Mouse (Mus musculus) liver, adult 2 months (tissue): ENCODE data around the gene Kncn. TPM values are rescaled to one million over a fixed set of nuclear protein-coding genes. Genes with fewer than 3 reads are reported as not detected.

Experiments used
- DNase-seq: peaks from one replicate; pipeline ENCODE4 v3.0.0-alpha.2; 2011; ENCODE audit warnings: low read depth, low spot score; ENCODE audit errors: extremely low read depth
- H3K27ac ChIP-seq: fragments of 200-500 bp; replicated peaks from 2 replicates; pipeline ENCODE4 v1.5.1; 2012; ENCODE audit warnings: low read depth, mild to moderate bottlenecking, control low read depth, inconsistent platforms, low read length; ENCODE audit not compliant: insufficient read depth
- H3K27me3 ChIP-seq: fragments of 200-500 bp; 2 replicates; pipeline ENCODE4 v1.6.1; 2012; ENCODE audit warnings: mild to moderate bottlenecking, moderate library complexity, low read length, inconsistent platforms; ENCODE audit not compliant: control insufficient read depth, insufficient read depth
- H3K36me3 ChIP-seq: fragments of 200-500 bp; 2 replicates; pipeline ENCODE4 v1.6.1; 2012; ENCODE audit warnings: low read length, inconsistent platforms; ENCODE audit not compliant: control insufficient read depth, insufficient read depth
- H3K4me1 ChIP-seq: fragments of 200-500 bp; 2 replicates; pipeline ENCODE4 v1.6.1; 2011; ENCODE audit warnings: low read length; ENCODE audit not compliant: control insufficient read depth, insufficient read depth
- H3K4me3 ChIP-seq: fragments of 200-500 bp; 2 replicates; pipeline ENCODE4 v1.5.1; 2011; ENCODE audit warnings: low read depth, mild to moderate bottlenecking, control low read depth, low read length, moderate library complexity; ENCODE audit not compliant: insufficient read depth
- H3K79me2 ChIP-seq: fragments of 200-500 bp; 2 replicates; pipeline ENCODE4 v1.6.1; 2012; ENCODE audit warnings: inconsistent platforms, mild to moderate bottlenecking, low read length, moderate library complexity; ENCODE audit not compliant: control insufficient read depth, insufficient read depth
- H3K9ac ChIP-seq: fragments of 200-500 bp; 2 replicates; pipeline ENCODE4 v1.6.1; 2012; ENCODE audit warnings: low read depth, mild to moderate bottlenecking, control low read depth, inconsistent platforms, low read length
- CTCF ChIP-seq: fragments of 200-500 bp; IDR thresholded peaks from 2 replicates; pipeline ENCODE4 v1.5.1; 2011; ENCODE audit warnings: low read depth, low read length, control low read depth
- POLR2A ChIP-seq: fragments of 200-500 bp; IDR thresholded peaks from 2 replicates; pipeline ENCODE4 v1.6.1; 2011; ENCODE audit warnings: low read length, control low read depth; ENCODE audit not compliant: insufficient read depth; ENCODE audit errors: extremely low read depth
- WGBS: fragments of 180-500 bp; shearing (Covaris S2); methylation state at CpG from one replicate; pipeline ENCODE4 v1.1.7; 2018; 5-methylcytosine and 5-hydroxymethylcytosine counted together
- polyA plus RNA-seq: library from polyadenylated mRNA; depleted of rRNA; stranded (reverse); fragments of >200 nt; gene quantifications from 2 replicates; pipeline ENCODE4 v1.2.3, GENCODE M21; 2012
- total RNA-seq: library from RNA; depleted of rRNA; stranded (reverse); fragments of >200 nt; gene quantifications from 2 replicates; pipeline ENCODE4 v1.2.3, GENCODE M21; 2014

Kncn gene
- total and polyA plus RNA-seq, 2 experiments: not detected

GRCm38 (mm10) chr4:115863880-115864279, 20.3 kb upstream of the Kncn start:
- no peak for TF ChIP-seq CTCF
- TF ChIP-seq POLR2A: no peak
- H3K27ac ChIP-seq: no peak overlapping the region
- peaks cover 31% of the 10 kb centered on the region for H3K36me3 ChIP-seq
- WGBS: 83% methylated on average over 10 of the region's 10 CpGs
- no peak overlapping the region for H3K9ac ChIP-seq
- H3K4me1 ChIP-seq: no peaks in the 10 kb centered on the region
- H3K4me3 ChIP-seq: no peak overlapping the region
- H3K79me2 ChIP-seq: no peaks in the 10 kb centered on the region
- H3K27me3 ChIP-seq: no peaks in the 10 kb centered on the region
- no peak for DNase-seq

- no peak for DNase-seq
- H3K9ac ChIP-seq: no peak overlapping the region
- H3K27ac ChIP-seq: no peak overlapping the region
- no peaks in the 10 kb centered on the region for H3K27me3 ChIP-seq
- 85% methylated on average over 16 of the region's 16 CpGs for WGBS
- no peaks in the 10 kb centered on the region for H3K4me1 ChIP-seq
- H3K4me3 ChIP-seq: no peak overlapping the region
- H3K79me2 ChIP-seq: no peaks in the 10 kb centered on the region
- peaks cover 39% of the 10 kb centered on the region for H3K36me3 ChIP-seq
- TF ChIP-seq CTCF: no peak
- TF ChIP-seq POLR2A: no peak
Measured at GRCm38 (mm10) chr4:115869512-115870210, 14.5 kb upstream of the Kncn start.

- 93% methylated on average over 3 of the region's 3 CpGs for WGBS
Measured at GRCm38 (mm10) chr4:115873231-115873630, 11.0 kb upstream of the Kncn start.

GRCm38 (mm10) chr4:115878216-115878678, 6.0 kb upstream of the Kncn start:
- H3K27me3 ChIP-seq: no peaks in the 10 kb centered on the region
- no peak overlapping the region for H3K4me3 ChIP-seq
- H3K4me1 ChIP-seq: no peaks in the 10 kb centered on the region
- no peak overlapping the region for H3K9ac ChIP-seq
- H3K36me3 ChIP-seq: peaks cover 17% of the 10 kb centered on the region; the same call in 1 of the 2 replicates
- DNase-seq: no peak
- no peak overlapping the region for H3K27ac ChIP-seq
- 56% methylated on average over 11 of the region's 11 CpGs for WGBS
- no peak for TF ChIP-seq CTCF
- no peaks in the 10 kb centered on the region for H3K79me2 ChIP-seq

More at GRCm38 (mm10) chr4:115873231-115873630, 11.0 kb upstream of the Kncn start:
- Histone ChIP-seq H3K27ac (no peak overlapping the region), H3K9ac (no peak overlapping the region), H3K27me3 (no peaks in the 10 kb centered on the region), H3K36me3 (peaks cover 34% of the 10 kb centered on the region), H3K4me3 (no peak overlapping the region), H3K4me1 (no peaks in the 10 kb centered on the region), H3K79me2 (no peaks in the 10 kb centered on the region)
- DNase-seq: no peak
- no peak for TF ChIP-seq CTCF
- no peak for TF ChIP-seq POLR2A

- Histone ChIP-seq H3K79me2 (no peaks in the 10 kb centered on the region), H3K27me3 (no peaks in the 10 kb centered on the region), H3K36me3 (peaks cover 12% of the 10 kb centered on the region; the same call in 1 of the 2 replicates), H3K4me3 (no peak overlapping the region), H3K9ac (no peak overlapping the region), H3K4me1 (no peaks in the 10 kb centered on the region), H3K27ac (no peak overlapping the region)
- DNase-seq: no peak
- 72% methylated on average over 9 of the region's 9 CpGs for WGBS
- no peak for TF ChIP-seq CTCF
- TF ChIP-seq POLR2A: no peak
Measured at GRCm38 (mm10) chr4:115878828-115879227, 5.4 kb upstream of the Kncn start.

GRCm38 (mm10) chr4:115881183-115881582, 3.0 kb upstream of the Kncn start:
- TF ChIP-seq CTCF (no peak), POLR2A (no peak)
- H3K27me3 ChIP-seq: no peaks in the 10 kb centered on the region
- 30% methylated on average over 1 of the region's 1 CpGs for WGBS
- peaks cover 2% of the 10 kb centered on the region; the same call in 1 of the 2 replicates for H3K36me3 ChIP-seq
- no peak for DNase-seq
- H3K79me2 ChIP-seq: no peaks in the 10 kb centered on the region
- no peak overlapping the region for H3K9ac ChIP-seq
- H3K4me3 ChIP-seq: no peak overlapping the region
- no peaks in the 10 kb centered on the region for H3K4me1 ChIP-seq
- H3K27ac ChIP-seq: no peak overlapping the region
